Mouse (Mus musculus): ENCODE data around the gene Wars2.

Gene Wars2

GRCm38 (mm10) chr3:99193576-99193975 is 52.7 kb downstream of the Wars2 start:
- DNase-seq, result no peak

- no peak for DNase-seq
Measured at GRCm38 (mm10) chr3:99203331-99203730, 62.5 kb downstream of the Wars2 start.

- DNase-seq, result no peak
Measured at GRCm38 (mm10) chr3:99208416-99208815, 67.5 kb downstream of the Wars2 start.

- no peak for DNase-seq
Measured at GRCm38 (mm10) chr3:99211105-99211698, 70.3 kb downstream of the Wars2 start.

GRCm38 (mm10) chr3:99227807-99228206 is 86.9 kb downstream of the Wars2 start:
- no peak for DNase-seq

- DNase-seq, result peak; percentile 61 to 64
Measured at GRCm38 (mm10) chr3:99233393-99234318, 92.8 kb downstream of the Wars2 start.

GRCm38 (mm10) chr3:99234319-99234869 is 93.5 kb downstream of the Wars2 start:
- no peak for DNase-seq

- DNase-seq, result no peak
Measured at GRCm38 (mm10) chr3:99235116-99235803, 94.4 kb downstream of the Wars2 start.

GRCm38 (mm10) chr3:99235804-99236755 is 95.2 kb downstream of the Wars2 start:
- no peak for DNase-seq

GRCm38 (mm10) chr3:99238691-99239090 is 97.8 kb downstream of the Wars2 start:
- DNase-seq, result no peak

- no peak for DNase-seq
Measured at GRCm38 (mm10) chr3:99239301-99240045, 98.6 kb downstream of the Wars2 start.

- no peak for DNase-seq
Measured at GRCm38 (mm10) chr3:99240213-99240720, 99.4 kb downstream of the Wars2 start, which contains the start of gene Tbx15. Gene Tbx15 (plus strand): TSS chr3:99240381.

GRCm38 (mm10) chr3:99240811-99241738 is 100.2 kb downstream of the Wars2 start:
- no peak for DNase-seq

- DNase-seq, result no peak
Measured at GRCm38 (mm10) chr3:99242481-99242880, 101.6 kb downstream of the Wars2 start.

GRCm38 (mm10) chr3:99245341-99245740 is 104.5 kb downstream of the Wars2 start:
- no peak for DNase-seq

- no peak for DNase-seq
Measured at GRCm38 (mm10) chr3:99246629-99247028, 105.8 kb downstream of the Wars2 start.

GRCm38 (mm10) chr3:99247586-99247985 is 106.7 kb downstream of the Wars2 start:
- no peak for DNase-seq

- DNase-seq, result no peak
Measured at GRCm38 (mm10) chr3:99247996-99248801, 107.3 kb downstream of the Wars2 start.

Data from B cell, adult 2 months (primary cell).